Mouse (Mus musculus) kidney, adult 2 months (tissue): ENCODE results near the gene Mertk. TPM values are rescaled to one million over a fixed set of nuclear protein-coding genes. Genes with fewer than 3 reads are reported as not detected.

Source experiments
- DNase-seq: peaks from one replicate; pipeline ENCODE4 v3.0.0; 2021
- H3K27ac ChIP-seq: fragments of 200-500 bp; 2 replicates; pipeline ENCODE4 v1.5.1; 2012; ENCODE audit warnings: low read depth, low read length, control low read depth, inconsistent platforms; ENCODE audit not compliant: insufficient read depth
- H3K27me3 ChIP-seq: fragments of 200-500 bp; replicated peaks from 2 replicates; pipeline ENCODE4 v1.6.1; 2012; ENCODE audit warnings: mild to moderate bottlenecking, moderate library complexity, low read length, inconsistent platforms; ENCODE audit not compliant: control insufficient read depth, insufficient read depth
- H3K36me3 ChIP-seq: fragments of 200-500 bp; 2 replicates; pipeline ENCODE4 v1.6.1; 2012; ENCODE audit warnings: mild to moderate bottlenecking, moderate library complexity, low read length, inconsistent platforms; ENCODE audit not compliant: control insufficient read depth, insufficient read depth
- H3K4me1 ChIP-seq: fragments of 200-500 bp; 2 replicates; pipeline ENCODE4 v1.6.1; 2011; ENCODE audit warnings: low read length; ENCODE audit not compliant: control insufficient read depth, insufficient read depth
- H3K4me3 ChIP-seq: fragments of 200-500 bp; 2 replicates; pipeline ENCODE4 v1.5.1; 2011; ENCODE audit warnings: mild to moderate bottlenecking, low read depth, low read length, control low read depth; ENCODE audit not compliant: insufficient read depth
- CTCF ChIP-seq: fragments of 200-500 bp; conservative IDR thresholded peaks from 2 replicates; pipeline ENCODE4 v1.5.1; 2011; ENCODE audit warnings: low read depth, mild to moderate bottlenecking, control low read depth, low read length, moderate library complexity, mixed read lengths; ENCODE audit not compliant: insufficient read depth, insufficient read length
- POLR2A ChIP-seq: fragments of 200-500 bp; IDR thresholded peaks from one replicate; pipeline ENCODE4 v1.6.1; 2011; ENCODE audit warnings: low read depth, low read length, control low read depth
- WGBS: fragments of 180-500 bp; shearing (Covaris S2); methylation state at CpG from one replicate; pipeline ENCODE4 v1.1.7; 2018; 5-methylcytosine and 5-hydroxymethylcytosine counted together
- polyA plus RNA-seq: library from polyadenylated mRNA; depleted of rRNA; stranded (reverse); fragments of >200 nt; gene quantifications from 2 replicates; pipeline ENCODE4 v1.2.3, GENCODE M21; 2012

The Mertk gene
- polyA plus RNA-seq, 1 experiment = 13.3 TPM

DNA sequence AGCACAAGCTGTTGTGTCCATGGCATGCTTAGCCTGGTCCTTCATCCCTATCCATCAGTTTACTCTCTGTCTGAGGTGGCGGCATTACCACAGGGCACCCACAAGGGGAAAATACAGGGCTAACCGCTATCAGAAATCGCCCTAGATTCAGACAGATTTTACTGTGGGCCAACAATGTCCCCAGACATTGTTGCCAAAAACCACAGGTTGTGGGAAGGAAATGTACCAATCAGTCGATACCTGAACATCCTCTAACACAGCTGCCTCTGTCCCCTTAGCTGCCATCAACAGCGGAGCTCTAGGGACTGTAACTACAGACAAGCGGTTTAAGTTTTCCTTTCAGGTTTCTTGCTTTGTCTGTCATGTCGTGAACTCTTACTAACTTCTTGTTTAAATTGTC lies 86.1 kb downstream of the Mertk start:
- Histone ChIP-seq H3K36me3 (peaks cover 3% of the 10 kb centered on the region), H3K4me3 (no peak overlapping the region), H3K27me3 (no peaks in the 10 kb centered on the region), H3K27ac (no peak overlapping the region), H3K4me1 (peaks cover 7% of the 10 kb centered on the region; the same call in 1 of the 2 replicates)
- TF ChIP-seq CTCF (no peak), POLR2A (no peak)
- DNase-seq = no peak
- WGBS = 94% methylated on average over 7 of the region's 7 CpGs

DNA sequence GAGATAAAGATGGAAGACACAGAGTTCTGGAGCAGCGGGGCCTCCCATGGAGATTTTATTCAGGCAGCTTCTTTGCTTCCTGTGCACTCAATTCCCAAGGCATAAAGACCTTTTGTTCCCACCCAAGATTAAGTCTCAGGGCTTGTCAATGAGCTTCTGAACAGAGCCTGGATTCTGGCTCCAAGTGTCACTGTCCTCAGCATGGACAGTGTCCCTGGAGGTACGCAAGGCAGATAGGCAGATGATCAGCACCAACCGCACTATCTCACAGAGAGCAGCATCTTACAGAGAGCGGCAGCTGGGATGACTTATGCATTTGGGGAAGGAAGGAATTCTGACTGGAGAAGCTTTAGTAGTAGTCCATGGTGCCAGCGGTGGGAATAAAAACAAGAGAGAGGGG lies 87.6 kb downstream of the Mertk start:
- H3K4me3 ChIP-seq = no peak overlapping the region
- WGBS = 82% methylated on average over 5 of the region's 5 CpGs
- no peaks in the 10 kb centered on the region for H3K27me3 ChIP-seq
- H3K36me3 ChIP-seq = peaks cover 3% of the 10 kb centered on the region
- no peak for DNase-seq
- TF ChIP-seq CTCF = no peak
- TF ChIP-seq POLR2A = no peak
- no peak overlapping the region for H3K27ac ChIP-seq
- peaks cover 7% of the 10 kb centered on the region; the same call in 1 of the 2 replicates for H3K4me1 ChIP-seq

DNA sequence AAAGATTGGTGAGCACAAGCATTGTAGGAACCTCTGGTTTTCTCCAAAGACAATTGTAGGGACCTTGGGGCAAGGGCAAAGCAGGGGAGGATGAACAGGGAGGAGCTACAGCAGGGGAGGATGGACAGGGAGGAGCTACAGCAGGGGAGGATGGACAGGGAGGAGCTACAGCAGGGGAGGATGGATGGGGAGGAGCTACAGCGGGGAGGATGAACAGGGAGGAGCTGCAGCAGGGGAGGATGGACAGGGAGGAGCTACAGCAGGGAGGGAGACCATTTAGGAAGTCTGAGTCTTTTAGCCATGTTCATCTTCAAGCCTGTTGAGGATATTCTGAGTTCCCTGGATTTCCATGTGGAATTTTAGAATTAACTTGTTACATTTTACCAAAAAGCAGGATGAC lies 88.0 kb downstream of the Mertk start:
- DNase-seq = peak; percentile 21
- Histone ChIP-seq H3K4me1 (peaks cover 7% of the 10 kb centered on the region; the same call in 1 of the 2 replicates), H3K27ac (no peak overlapping the region), H3K36me3 (peaks cover 3% of the 10 kb centered on the region), H3K4me3 (no peak overlapping the region), H3K27me3 (no peaks in the 10 kb centered on the region)
- WGBS = 44% methylated on average over 1 of the region's 1 CpGs
- TF ChIP-seq CTCF (no peak), POLR2A (no peak)

DNA sequence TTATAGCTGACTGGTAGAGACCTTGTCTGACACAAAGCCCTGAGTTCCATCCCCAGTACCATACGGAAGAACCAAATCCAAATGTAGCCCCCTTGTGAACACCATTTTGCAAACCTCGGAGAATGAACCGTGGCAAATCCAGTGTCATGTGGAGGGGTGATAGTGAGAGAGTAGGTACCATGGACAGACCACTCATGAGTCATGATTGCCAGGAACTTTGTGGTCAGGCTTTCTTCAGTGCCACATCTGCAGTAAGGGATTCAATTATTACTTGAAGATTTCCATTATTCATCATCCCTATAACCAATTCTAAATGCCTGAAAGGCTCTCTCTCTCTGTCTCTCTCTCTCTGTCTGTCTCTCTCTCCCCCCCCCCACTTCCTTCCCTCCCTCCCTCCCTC lies 89.0 kb downstream of the Mertk start:
- DNase-seq = no peak
- no peak overlapping the region for H3K4me3 ChIP-seq
- H3K4me1 ChIP-seq = peaks cover 4% of the 10 kb centered on the region; the same call in 1 of the 2 replicates
- no peaks in the 10 kb centered on the region for H3K27me3 ChIP-seq
- WGBS = 88% methylated on average over 3 of the region's 3 CpGs
- TF ChIP-seq CTCF = no peak
- no peak for TF ChIP-seq POLR2A
- H3K27ac ChIP-seq = no peak overlapping the region
- H3K36me3 ChIP-seq = peaks cover 3% of the 10 kb centered on the region

DNA sequence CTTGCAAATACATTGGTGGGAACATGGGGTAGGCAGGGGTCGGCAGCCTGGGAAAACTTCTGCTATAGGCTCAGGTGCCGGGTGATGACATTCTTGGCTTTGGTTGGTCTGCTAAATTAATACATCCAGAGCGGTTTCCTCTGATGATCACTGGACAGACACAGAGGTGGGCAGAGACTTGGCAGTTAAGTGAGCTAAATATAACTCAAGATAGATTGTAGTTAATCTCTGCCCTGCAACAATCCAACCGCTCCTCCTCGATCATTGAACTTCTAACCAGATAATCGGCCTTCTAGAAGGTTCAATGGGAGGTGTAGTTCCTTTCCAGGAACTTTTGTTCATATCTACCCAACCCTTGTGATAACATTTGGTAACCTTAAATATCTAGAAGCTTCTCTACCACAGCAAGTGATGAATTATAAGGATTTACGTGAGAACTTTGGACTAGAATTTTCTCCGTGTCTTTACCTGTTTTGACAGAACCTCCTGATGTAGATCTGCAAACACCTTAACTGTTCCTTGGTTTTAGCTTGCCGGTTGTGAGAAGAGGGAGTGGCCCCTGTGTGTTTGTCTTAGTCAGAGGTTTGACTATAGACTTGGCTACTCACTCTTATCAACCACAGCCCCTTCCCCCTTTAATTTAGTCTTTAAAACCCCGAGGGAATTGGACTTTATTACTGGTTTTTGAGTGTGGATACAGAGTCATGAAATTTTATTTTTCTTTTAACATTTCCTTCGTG lies 92.3 kb downstream of the Mertk start:
- H3K27ac ChIP-seq = no peak overlapping the region
- H3K27me3 ChIP-seq = no peaks in the 10 kb centered on the region
- H3K4me1 ChIP-seq = no peaks in the 10 kb centered on the region
- no peak overlapping the region for H3K4me3 ChIP-seq
- peaks cover 2% of the 10 kb centered on the region for H3K36me3 ChIP-seq
- DNase-seq = no peak
- WGBS = 85% methylated on average over 11 of the region's 11 CpGs
- TF ChIP-seq POLR2A = no peak
- no peak for TF ChIP-seq CTCF

DNA sequence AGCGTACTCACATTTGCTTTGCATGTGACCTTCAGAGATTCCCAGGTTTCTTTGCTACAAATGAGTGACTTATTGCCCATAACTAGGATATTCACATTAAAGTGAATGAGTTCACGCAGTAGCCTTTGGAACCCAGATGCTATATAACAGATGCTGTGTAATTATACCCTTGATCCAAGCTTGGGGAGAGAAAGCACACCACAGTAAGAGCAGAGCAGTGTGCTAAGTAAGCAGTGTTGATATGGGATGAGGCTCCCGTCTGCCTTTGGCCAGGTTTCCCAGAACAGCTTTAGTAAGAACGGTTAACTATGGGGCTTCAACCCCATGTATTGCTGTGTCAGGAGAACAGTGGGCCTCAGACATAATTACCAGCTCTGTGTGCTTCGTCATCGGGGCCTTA lies 95.2 kb downstream of the Mertk start:
- 75% methylated on average over 6 of the region's 6 CpGs for WGBS
- Histone ChIP-seq H3K4me3 (no peak overlapping the region), H3K27me3 (no peaks in the 10 kb centered on the region), H3K4me1 (no peaks in the 10 kb centered on the region), H3K36me3 (peaks cover 4% of the 10 kb centered on the region), H3K27ac (no peak overlapping the region)
- TF ChIP-seq CTCF (no peak), POLR2A (no peak)
- DNase-seq = no peak

DNA sequence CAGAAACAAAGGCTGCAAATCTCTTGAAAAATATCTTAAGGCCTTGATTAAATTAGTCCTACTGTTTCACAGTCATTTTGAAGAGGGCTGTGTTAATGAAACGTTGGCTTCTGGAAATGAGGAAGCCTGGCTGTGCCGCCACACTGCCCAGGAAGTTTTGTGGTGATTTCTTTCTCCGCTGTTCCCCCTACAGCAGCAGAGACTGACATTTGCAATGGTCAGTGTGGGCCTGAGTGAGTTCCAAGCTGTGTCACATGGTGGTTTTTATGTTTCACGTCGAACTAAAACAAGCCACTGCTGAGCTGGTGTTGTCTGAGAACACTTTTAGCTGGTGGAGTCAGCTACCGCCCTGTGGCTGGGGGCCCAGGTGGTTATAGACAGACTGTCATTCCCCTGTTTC lies 97.7 kb downstream of the Mertk start:
- Histone ChIP-seq H3K4me1 (no peaks in the 10 kb centered on the region), H3K27me3 (no peaks in the 10 kb centered on the region), H3K36me3 (peaks cover 4% of the 10 kb centered on the region), H3K27ac (no peak overlapping the region), H3K4me3 (no peak overlapping the region)
- TF ChIP-seq CTCF = no peak
- 61% methylated on average over 6 of the region's 6 CpGs for WGBS
- no peak for DNase-seq
